Comparison of ENCODE assay signal across 8 mouse cellular contexts in genomic region chr9:43116134-43116996, GRCm38 (mm10). TPM values are rescaled to one million over a fixed set of nuclear protein-coding genes. Genes with fewer than 3 reads are reported as not detected.
DNase-seq lines count a peak whose midpoint lies in the region; ATAC-seq and TF ChIP-seq lines count a peak whose summit lies in the region.

Tmem136 (minus strand) TSS chr9:43116570.

- peak within 1 kb of the TSS; percentile 94 for H3K4me3 ChIP-seq in E14TG2a.4 (replicated peaks; ENCODE audit: low read length)
- peak within 1 kb of the TSS; percentile 91 for H3K4me3 ChIP-seq in heart, embryonic 11.5 days (ENCODE audit: low read depth, low read length)
- peak within 1 kb of the TSS; percentile 66 for H3K4me3 ChIP-seq in kidney, embryonic 14.5 days (ENCODE audit: low read length)
- H3K4me3 ChIP-seq in liver, adult 2 months (ENCODE audit: insufficient read depth, low read depth, low read length): peak within 1 kb of the TSS; percentile 42

- peaks cover 9% of the 10 kb centered on the region for H3K36me3 ChIP-seq in E14TG2a.4 (ENCODE audit: insufficient read depth, low read length)
- peaks cover 3% of the 10 kb centered on the region; the same call in 1 of the 2 replicates for H3K36me3 ChIP-seq in heart, embryonic 11.5 days (ENCODE audit: control insufficient read depth, insufficient read depth, low read length)
- peaks cover 5% of the 10 kb centered on the region; the same call in 1 of the 2 replicates for H3K36me3 ChIP-seq in kidney, embryonic 14.5 days (ENCODE audit: control insufficient read depth, insufficient read depth, low read length)
- no peaks in the 10 kb centered on the region for H3K36me3 ChIP-seq in liver, adult 2 months (ENCODE audit: control insufficient read depth, insufficient read depth, low read length)

- TF ChIP-seq POLR2A in liver, adult 2 months (IDR thresholded peaks at IDR 0.05; ENCODE audit: extremely low read depth, insufficient read depth, low read length): no peak

- TF ChIP-seq CTCF in E14TG2a.4 (conservative IDR thresholded peaks at IDR 0.05; ENCODE audit: low read length): no peak
- no peak for TF ChIP-seq CTCF in liver, adult 2 months (IDR thresholded peaks at IDR 0.05; ENCODE audit: low read depth, low read length)

- peak within 1 kb of the TSS; percentile 83 for H3K9ac ChIP-seq in heart, embryonic 11.5 days (ENCODE audit: low read depth, low read length)
- H3K9ac ChIP-seq in kidney, embryonic 14.5 days (ENCODE audit: low read depth, low read length): peak within 1 kb of the TSS; percentile 59
- peak within 1 kb of the TSS; percentile 62 for H3K9ac ChIP-seq in liver, adult 2 months (ENCODE audit: low read depth, low read length)

- DNase-seq in brain, embryonic 18.5 days (ENCODE audit: low read depth, low spot score): peak; percentile 63
- peak; percentile 37 for DNase-seq in liver, adult 2 months (ENCODE audit: extremely low read depth, low read depth, low spot score)
- peak; percentile 75 for DNase-seq in neural tube, embryonic 10.5 days (ENCODE audit: extremely low spot score, low spot score)
- peak; percentile 31 for DNase-seq in testis, postnatal 14 days (ENCODE audit: low spot score)

- H3K4me2 ChIP-seq in heart, embryonic 11.5 days: peak within 1 kb of the TSS; percentile 66
- peak within 1 kb of the TSS; percentile 58 for H3K4me2 ChIP-seq in kidney, embryonic 14.5 days (replicated peaks; ENCODE audit: low read depth, low read length)

- peaks cover 26% of the 10 kb centered on the region for H3K4me1 ChIP-seq in E14TG2a.4 (replicated peaks; ENCODE audit: low read depth, low read length)
- 0 out of 2 replicates have a peak, but pooled peaks cover 8% of the 10 kb centered on the region for H3K4me1 ChIP-seq in heart, embryonic 11.5 days (ENCODE audit: control insufficient read depth, insufficient read depth, low read length)
- peaks cover 6% of the 10 kb centered on the region; the same call in 1 of the 2 replicates for H3K4me1 ChIP-seq in kidney, embryonic 14.5 days (ENCODE audit: control insufficient read depth, insufficient read depth, low read length)
- peaks cover 11% of the 10 kb centered on the region for H3K4me1 ChIP-seq in liver, adult 2 months (ENCODE audit: control insufficient read depth, insufficient read depth, low read length)

- peak; percentile 97 for ATAC-seq in erythroblast, adult 5-6 weeks (replicated peaks; ENCODE audit: low FRiP score, poor library complexity, severe bottlenecking)
- ATAC-seq in heart, embryonic 11.5 days (replicated peaks; ENCODE audit: insufficient number of reproducible peaks, low FRiP score, low TSS enrichment): peak; percentile 85
- ATAC-seq in kidney, embryonic 14.5 days (ENCODE audit: low FRiP score, low TSS enrichment): peak; percentile 89

- H3K27ac ChIP-seq in heart, embryonic 11.5 days (ENCODE audit: low read depth, low read length): peak within 1 kb of the TSS; percentile 73
- H3K27ac ChIP-seq in kidney, embryonic 14.5 days (ENCODE audit: low read depth, low read length): no peak within 1 kb of the TSS
- H3K27ac ChIP-seq in liver, adult 2 months (replicated peaks; ENCODE audit: insufficient read depth, low read depth, low read length): peak within 1 kb of the TSS; percentile 28; the same call in 1 of the 2 replicates

- 0 out of 2 replicates have a peak, but pooled peaks cover 2% of the 10 kb centered on the region for H3K27me3 ChIP-seq in E14TG2a.4 (ENCODE audit: insufficient read depth, low read length)
- no peaks in the 10 kb centered on the region for H3K27me3 ChIP-seq in heart, embryonic 11.5 days (ENCODE audit: control insufficient read depth, insufficient read depth, low read length)
- no peaks in the 10 kb centered on the region for H3K27me3 ChIP-seq in kidney, embryonic 14.5 days (ENCODE audit: control insufficient read depth, insufficient read depth, low read length)
- H3K27me3 ChIP-seq in liver, adult 2 months (ENCODE audit: control insufficient read depth, insufficient read depth, low read length): no peaks in the 10 kb centered on the region

- WGBS in heart, embryonic 11.5 days (ENCODE audit: insufficient replicate concordance): 4% methylated on average over 54 of the region's 55 CpGs
- 4% methylated on average over 55 of the region's 55 CpGs for WGBS in kidney, embryonic 14.5 days
- WGBS in liver, adult 2 months: 7% methylated on average over 55 of the region's 55 CpGs

- H3K9me3 ChIP-seq in E14TG2a.4 (ENCODE audit: low read length): no peaks in the 10 kb centered on the region
- no peaks in the 10 kb centered on the region for H3K9me3 ChIP-seq in heart, embryonic 11.5 days (replicated peaks; ENCODE audit: control insufficient read depth, low read length)
- no peaks in the 10 kb centered on the region for H3K9me3 ChIP-seq in kidney, embryonic 14.5 days (ENCODE audit: control insufficient read depth, low read length)

- no peaks in the 10 kb centered on the region for H3K79me2 ChIP-seq in liver, adult 2 months (ENCODE audit: control insufficient read depth, insufficient read depth, low read length)

RNA-seq across cellular contexts. Expression of gene Tmem136, which starts in this region (rescaled TPM):
- 0.38 and 5.6 TPM in 2 replicates for total RNA-seq in erythroblast, adult 5-6 weeks (2015; ENCODE audit: low replicate concordance)
- 1.9 and 3.1 TPM in 2 replicates for total RNA-seq in erythroblast, adult 5-6 weeks (2017; ENCODE audit: low replicate concordance)
- 14.1 and 20.0 TPM in 2 replicates for polyA plus RNA-seq in heart, embryonic 11.5 days (2014; fragmentation: Nextera tagmentation; extraction: Ambion mirVana)
- polyA plus RNA-seq in kidney, embryonic 14.5 days (2014; fragmentation: Nextera tagmentation; extraction: Ambion mirVana): 6.1 and 9.7 TPM in 2 replicates
- 0.34 and 0.37 TPM in 2 replicates for total RNA-seq in liver, adult 2 months (2014; rRNA removed)
- polyA plus RNA-seq in liver, adult 2 months (2012; rRNA removed): 0.17 and 0.32 TPM in 2 replicates

Comparison
In these comparisons a context has a peak if more than half of its experiments do, and no peak if none do; other contexts are left out.
1. Peak in DNase-seq, H3K4me3 ChIP-seq, H3K27ac ChIP-seq and H3K9ac ChIP-seq in liver, adult 2 months; RNA of the gene not detected or under 1 TPM.
2. H3K4me3 ChIP-seq: peak in every context shown above with its lines; median percentile 94 in E14TG2a.4; 91 in heart, embryonic 11.5 days; 66 in kidney, embryonic 14.5 days; 42 in liver, adult 2 months.